Mouse (Mus musculus) CH12.LX (cell line): ENCODE data around the gene Pafah1b3.

ENCODE experiments used
- EP300 ChIP-seq: IDR thresholded peaks from 2 replicates; pipeline ENCODE4 v1.6.1; 2011; ENCODE audit warnings: low read length, improper control_type of control experiment
- POLR2A ChIP-seq: IDR thresholded peaks from 2 replicates; pipeline ENCODE4 v1.6.1; 2011; ENCODE audit warnings: low read depth, mild to moderate bottlenecking, improper control_type of control experiment, low read length
- TCF12 ChIP-seq: IDR thresholded peaks from 2 replicates; pipeline ENCODE4 v1.6.1; 2014; ENCODE audit warnings: low read depth, mild to moderate bottlenecking, inconsistent platforms, low read length, improper control_type of control experiment

- TF ChIP-seq POLR2A (no peak), EP300 (no peak), TCF12 (no peak)
Measured at GRCm38 (mm10) chr7:25271651-25272444, 25.9 kb downstream of the Pafah1b3 start.
